Mouse (Mus musculus) neural tube, embryonic 15.5 days (tissue): ENCODE measurements around the gene Fpr3. TPM values are rescaled to one million over a fixed set of nuclear protein-coding genes. Genes with fewer than 3 reads are reported as not detected.

Experiments used
- polyA plus RNA-seq: library from polyadenylated mRNA; unstranded; fragments of >200 nt; fragmentation: Nextera tagmentation; extraction: Ambion mirVana; gene quantifications from 2 replicates; pipeline ENCODE4 v1.2.1, GENCODE M21; 2015

Gene Fpr3
- polyA plus RNA-seq, 1 experiment from 2014 or later, result not detected

Other genes starting within 250 kb of the Fpr3 start
- gene Vmn2r90, start 184.1 kb upstream of the Fpr3 start, polyA plus RNA-seq, result not detected in 2 replicates
- 21.8 and 29.6 TPM in 2 replicates for gene Spaca6, start 60.7 kb upstream of the Fpr3 start, polyA plus RNA-seq
- 1.4 and 1.9 TPM in 2 replicates for gene Has1, start 32.6 kb upstream of the Fpr3 start, polyA plus RNA-seq
- 0.15 and 0.23 TPM in 2 replicates for gene Fpr1, start 3.9 kb upstream of the Fpr3 start, polyA plus RNA-seq
- 0.44 TPM in 1 of 2 replicates, not detected in the other for gene Fpr2, start within 50 bp of the Fpr3 start, polyA plus RNA-seq
- not detected in 2 replicates for gene Fpr-rs4, start 133.9 kb downstream of the Fpr3 start, polyA plus RNA-seq
- gene Vmn2r124, start 161.6 kb downstream of the Fpr3 start, polyA plus RNA-seq, result 0.03 TPM in 1 of 2 replicates, not detected in the other
- not detected in 2 replicates for gene Vmn2r91, start 197.2 kb downstream of the Fpr3 start, polyA plus RNA-seq